In the genomic region with DNA sequence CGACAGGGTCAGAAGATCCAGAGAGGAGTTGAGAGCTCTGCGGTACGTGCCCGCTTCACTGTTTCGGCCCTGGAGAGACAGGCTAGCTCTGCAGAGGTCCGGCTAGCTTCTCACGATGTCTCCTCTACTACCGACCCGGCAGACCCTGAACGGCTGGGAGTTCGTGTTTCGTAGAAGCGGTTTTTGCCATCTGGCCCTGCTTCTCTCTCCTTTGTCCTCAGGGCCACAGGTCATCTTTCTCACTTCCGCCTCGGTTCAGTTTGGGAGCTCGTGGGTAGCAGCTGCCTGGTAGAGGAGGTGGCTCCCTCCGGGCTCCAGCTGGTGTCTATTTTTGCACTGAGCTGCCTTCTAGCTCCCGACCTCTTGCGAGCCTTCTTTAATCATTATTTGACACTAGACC, we compare ENCODE assay signal across 9 mouse cellular contexts. TPM values are rescaled to one million over a fixed set of nuclear protein-coding genes. Genes with fewer than 3 reads are reported as not detected.
DNase-seq lines count a peak whose midpoint lies in the region; ATAC-seq lines count a peak whose summit lies in the region.
"Had no signal": no experiment of that assay in that cellular context is flagged by ENCODE, and none has a peak within 500 bp of the region (broad histone marks: within the 10 kb centered on the region; RNA-seq: fewer than 3 reads in every experiment).

No protein-coding gene starts in this region.

- no peak overlapping the region for H3K4me2 ChIP-seq in kidney, embryonic 14.5 days (replicated peaks; ENCODE audit: low read depth, low read length)
- H3K4me2 ChIP-seq in hindbrain, embryonic 13.5 days, result no peak overlapping the region
- no peak overlapping the region for H3K4me2 ChIP-seq in neural tube, embryonic 11.5 days (ENCODE audit: low read depth)
- H3K4me2 ChIP-seq in heart, embryonic 11.5 days, result no peak overlapping the region
- H3K4me2 ChIP-seq: hindbrain, embryonic 15.5 days had no signal

- peak; percentile 23 for DNase-seq in kidney, adult 9 months
- DNase-seq in embryo, embryonic 10 days (ENCODE audit: low spot score), result peak; percentile 74
- DNase-seq in neural tube, embryonic 11.5 days (ENCODE audit: low spot score), result peak; percentile 62
- DNase-seq in urinary bladder, adult 18-20 months (ENCODE audit: low spot score in 2 of 2), result no peak
- DNase-seq: right cerebral cortex, postnatal 14 days had no signal

- ATAC-seq in kidney, embryonic 14.5 days (ENCODE audit: low FRiP score, low TSS enrichment), result no peak
- ATAC-seq in hindbrain, embryonic 13.5 days (ENCODE audit: low FRiP score), result no peak; the same call in 1 of the 2 replicates
- no peak for ATAC-seq in neural tube, embryonic 11.5 days (ENCODE audit: insufficient read depth, low FRiP score, low TSS enrichment)
- ATAC-seq in heart, embryonic 11.5 days (replicated peaks; ENCODE audit: insufficient number of reproducible peaks, low FRiP score, low TSS enrichment), result no peak

- H3K27me3 ChIP-seq in kidney, embryonic 14.5 days (ENCODE audit: control insufficient read depth, insufficient read depth, low read length), result no peaks in the 10 kb centered on the region
- no peaks in the 10 kb centered on the region for H3K27me3 ChIP-seq in hindbrain, embryonic 13.5 days
- no peaks in the 10 kb centered on the region for H3K27me3 ChIP-seq in neural tube, embryonic 11.5 days (ENCODE audit: control insufficient read depth, insufficient read depth, low read length)
- no peaks in the 10 kb centered on the region for H3K27me3 ChIP-seq in heart, embryonic 11.5 days (ENCODE audit: control insufficient read depth, insufficient read depth, low read length)
- H3K27me3 ChIP-seq: hindbrain, embryonic 15.5 days had no signal

- 51% methylated on average over 19 of the region's 19 CpGs for WGBS in kidney, embryonic 14.5 days
- 35% methylated on average over 19 of the region's 19 CpGs for WGBS in hindbrain, embryonic 13.5 days
- WGBS in neural tube, embryonic 11.5 days, result 59% methylated on average over 19 of the region's 19 CpGs
- 69% methylated on average over 19 of the region's 19 CpGs for WGBS in heart, embryonic 11.5 days (ENCODE audit: insufficient replicate concordance)

- no peak overlapping the region for H3K4me3 ChIP-seq in kidney, embryonic 14.5 days (ENCODE audit: low read length)
- H3K4me3 ChIP-seq in hindbrain, embryonic 13.5 days, result no peak overlapping the region
- no peak overlapping the region for H3K4me3 ChIP-seq in neural tube, embryonic 11.5 days (ENCODE audit: low read depth, low read length)
- H3K4me3 ChIP-seq in heart, embryonic 11.5 days (ENCODE audit: low read depth, low read length), result no peak overlapping the region
- H3K4me3 ChIP-seq: hindbrain, embryonic 15.5 days had no signal

- H3K27ac ChIP-seq in kidney, embryonic 14.5 days (ENCODE audit: low read depth, low read length), result no peak overlapping the region
- peak overlapping the region; percentile 9; the same call in 1 of the 2 replicates for H3K27ac ChIP-seq in hindbrain, embryonic 13.5 days
- H3K27ac ChIP-seq in neural tube, embryonic 11.5 days (ENCODE audit: low read depth, low read length), result peak overlapping the region; percentile 39; the same call in 1 of the 2 replicates
- no peak overlapping the region for H3K27ac ChIP-seq in heart, embryonic 11.5 days (ENCODE audit: low read depth, low read length)
- H3K27ac ChIP-seq: hindbrain, embryonic 15.5 days had no signal

- H3K9me3 ChIP-seq in kidney, embryonic 14.5 days (ENCODE audit: control insufficient read depth, low read length), result no peaks in the 10 kb centered on the region
- H3K9me3 ChIP-seq in hindbrain, embryonic 13.5 days, result no peaks in the 10 kb centered on the region
- H3K9me3 ChIP-seq in neural tube, embryonic 11.5 days (ENCODE audit: control insufficient read depth, low read length), result no peaks in the 10 kb centered on the region
- H3K9me3 ChIP-seq in heart, embryonic 11.5 days (replicated peaks; ENCODE audit: control insufficient read depth, low read length), result no peaks in the 10 kb centered on the region
- H3K9me3 ChIP-seq: hindbrain, embryonic 15.5 days had no signal

- no peaks in the 10 kb centered on the region for H3K36me3 ChIP-seq in kidney, embryonic 14.5 days (ENCODE audit: control insufficient read depth, insufficient read depth, low read length)
- H3K36me3 ChIP-seq in hindbrain, embryonic 13.5 days, result no peaks in the 10 kb centered on the region
- no peaks in the 10 kb centered on the region for H3K36me3 ChIP-seq in neural tube, embryonic 11.5 days (ENCODE audit: control insufficient read depth, insufficient read depth, low read length)
- no peaks in the 10 kb centered on the region for H3K36me3 ChIP-seq in heart, embryonic 11.5 days (ENCODE audit: control insufficient read depth, insufficient read depth, low read length)
- H3K36me3 ChIP-seq: hindbrain, embryonic 15.5 days had no signal

- no peaks in the 10 kb centered on the region for H3K4me1 ChIP-seq in kidney, embryonic 14.5 days (ENCODE audit: control insufficient read depth, insufficient read depth, low read length)
- peaks cover 12% of the 10 kb centered on the region for H3K4me1 ChIP-seq in hindbrain, embryonic 13.5 days (replicated peaks)
- H3K4me1 ChIP-seq in neural tube, embryonic 11.5 days (ENCODE audit: control insufficient read depth, insufficient read depth, low read length), result no peaks in the 10 kb centered on the region
- H3K4me1 ChIP-seq in heart, embryonic 11.5 days (ENCODE audit: control insufficient read depth, insufficient read depth, low read length), result no peaks in the 10 kb centered on the region

- H3K9ac ChIP-seq in kidney, embryonic 14.5 days (ENCODE audit: low read depth, low read length), result no peak overlapping the region
- H3K9ac ChIP-seq in hindbrain, embryonic 13.5 days, result no peak overlapping the region
- no peak overlapping the region for H3K9ac ChIP-seq in neural tube, embryonic 11.5 days (ENCODE audit: low read length)
- H3K9ac ChIP-seq in heart, embryonic 11.5 days (ENCODE audit: low read depth, low read length), result no peak overlapping the region
- H3K9ac ChIP-seq: hindbrain, embryonic 15.5 days had no signal

RNA-seq across cellular contexts. Expression of gene Rab33b, which starts 21.7 kb away (rescaled TPM):
- polyA plus RNA-seq in kidney, embryonic 14.5 days (2014; fragmentation: Nextera tagmentation; extraction: Ambion mirVana), result 10.5 and 17.5 TPM in 2 replicates
- polyA plus RNA-seq in hindbrain, embryonic 13.5 days (2015; fragmentation: Nextera tagmentation; extraction: Ambion mirVana), result 23.9 TPM in 2 replicates
- 13.4 and 14.7 TPM in 2 replicates for polyA plus RNA-seq in neural tube, embryonic 11.5 days (2014; fragmentation: Nextera tagmentation; extraction: Ambion mirVana)
- polyA plus RNA-seq in heart, embryonic 11.5 days (2014; fragmentation: Nextera tagmentation; extraction: Ambion mirVana), result 13.7 and 16.2 TPM in 2 replicates

RNA-seq across cellular contexts. Expression of gene Setd7, which starts 55.2 kb away (rescaled TPM):
- 4.3 and 4.7 TPM in 2 replicates for polyA plus RNA-seq in kidney, embryonic 14.5 days (2014; fragmentation: Nextera tagmentation; extraction: Ambion mirVana)
- 2.8 and 3.9 TPM in 2 replicates for polyA plus RNA-seq in hindbrain, embryonic 13.5 days (2015; fragmentation: Nextera tagmentation; extraction: Ambion mirVana)
- 4.2 and 4.8 TPM in 2 replicates for polyA plus RNA-seq in neural tube, embryonic 11.5 days (2014; fragmentation: Nextera tagmentation; extraction: Ambion mirVana)
- 6.0 and 8.4 TPM in 2 replicates for polyA plus RNA-seq in heart, embryonic 11.5 days (2014; fragmentation: Nextera tagmentation; extraction: Ambion mirVana)

Comparison
In these comparisons a context has a peak if more than half of its experiments do, and no peak if none do; other contexts are left out.
1. DNase-seq: peak in kidney, adult 9 months (single experiment), embryo, embryonic 10 days (single experiment) and neural tube, embryonic 11.5 days (single experiment); none in urinary bladder, adult 18-20 months (0 of 2).
2. H3K27ac ChIP-seq: peak in hindbrain, embryonic 13.5 days (single experiment) and neural tube, embryonic 11.5 days (single experiment); none in kidney, embryonic 14.5 days (single experiment) and heart, embryonic 11.5 days (single experiment).